Mouse (Mus musculus) Patski (cell line): ENCODE measurements at regions not wholly inside any gene's neighbourhood (a gene's known extent, or its start where the extent isn't known, plus 50 kb on each side); places are given as distances from the start of the nearest gene placed in this dataset.

Experiments used
- ATAC-seq: fragments of 100-300 bp; one replicate; pipeline ENCODE4 v1.8.0; 2021
- CTCF ChIA-PET: fragments of 350-600 bp; sonication (Branson Sonifier 250); formaldehyde crosslinking; loops from one replicate; lab custom pipeline; 2022; ENCODE audit warnings: inconsistent platforms; lab: Charles Lee
- POLR2A ChIA-PET: fragments of 350-600 bp; sonication (Branson Sonifier 250); formaldehyde crosslinking; loops from one replicate; lab custom pipeline; 2022; ENCODE audit warnings: antibody characterized with exemption, inconsistent platforms; lab: Charles Lee
- DNase-seq: peaks from one replicate; pipeline ENCODE4 v3.0.0-alpha.2; 2011; ENCODE audit warnings: low read depth, low spot score
- H3K27me3 ChIP-seq: fragments of 371-371 bp; one replicate; pipeline ENCODE4 v1.5.1; 2021
- CTCF ChIP-seq: fragments of 100-300 bp; IDR thresholded peaks from one replicate; pipeline ENCODE4 v1.5.1; 2021
- in situ Hi-C: fragments of 300-500 bp; cut with MboI; formaldehyde crosslinking; loops from 3 replicates; pipeline ENCODE4 v1.11.1; 2018; ENCODE audit warnings: low pct_unique_long_range_greater_than_20kb, mixed read lengths

DNA sequence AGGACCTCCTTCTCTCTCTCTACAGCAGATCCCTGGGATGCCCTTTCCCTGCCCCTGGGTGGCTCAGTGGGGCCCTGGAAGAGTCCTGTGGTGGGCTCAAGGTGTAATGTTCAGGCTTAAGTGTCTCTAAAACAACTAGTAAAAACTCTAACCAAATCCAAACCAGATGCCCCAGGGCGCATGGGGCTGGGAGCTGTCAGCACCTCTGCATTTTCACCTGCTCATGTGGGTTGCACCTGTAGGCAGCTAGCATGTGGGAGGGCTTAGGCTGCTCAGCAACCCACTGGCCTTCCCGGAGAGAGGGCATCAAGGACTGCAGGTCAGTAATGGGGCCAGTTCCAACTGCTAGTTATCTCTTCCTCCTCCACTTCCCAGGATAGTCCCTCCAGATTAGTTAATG, 104.8 kb upstream of the Gm12830 start:
- POLR2A ChIA-PET, result no interaction called here
- peaks cover 8% of the 10 kb centered on the region for H3K27me3 ChIP-seq
- no peak for TF ChIP-seq CTCF
- in situ Hi-C loops, result no loop called here
- CTCF ChIA-PET, result no interaction called here
- no peak for DNase-seq
- ATAC-seq, result no peak

DNA sequence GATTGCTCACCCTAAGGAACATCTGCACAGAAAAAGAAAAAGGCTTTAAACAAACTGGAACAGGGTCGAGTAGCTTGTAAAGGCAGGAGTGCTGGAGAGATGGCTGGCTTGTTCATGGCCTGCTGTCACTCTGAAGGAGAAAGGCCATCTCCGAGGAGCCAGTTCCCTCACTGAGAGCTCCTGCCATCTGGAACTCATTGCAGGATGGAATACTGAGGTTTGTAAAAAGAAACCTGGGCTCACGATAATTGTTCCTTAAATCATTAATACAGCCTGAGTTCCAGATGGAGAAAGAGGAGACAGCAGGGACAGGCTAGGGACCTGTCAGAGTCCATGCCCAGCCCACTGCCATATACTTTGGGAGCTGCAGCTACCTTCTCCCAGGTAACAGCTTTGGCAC, 100.8 kb upstream of the Gm12830 start:
- in situ Hi-C loops, result no loop called here
- DNase-seq (no peak), ATAC-seq (no peak)
- ChIA-PET CTCF (no interaction called here), POLR2A (no interaction called here)
- no peak for TF ChIP-seq CTCF
- H3K27me3 ChIP-seq, result peaks cover 8% of the 10 kb centered on the region

- CTCF ChIA-PET, result interaction anchor here (1.2 kb wide), 1 partner anchor 12 kb away, joined by 3 read pairs; no protein-coding TSS in a partner anchor
- POLR2A ChIA-PET, result no interaction called here
- no peak for ATAC-seq
- DNase-seq, result no peak
- TF ChIP-seq CTCF, result no peak
- in situ Hi-C loops, result no loop called here
- peaks cover 8% of the 10 kb centered on the region for H3K27me3 ChIP-seq
Observed at GRCm38 (mm10) chr4:114721386-114721785, 100.1 kb upstream of the Gm12830 start.

DNA sequence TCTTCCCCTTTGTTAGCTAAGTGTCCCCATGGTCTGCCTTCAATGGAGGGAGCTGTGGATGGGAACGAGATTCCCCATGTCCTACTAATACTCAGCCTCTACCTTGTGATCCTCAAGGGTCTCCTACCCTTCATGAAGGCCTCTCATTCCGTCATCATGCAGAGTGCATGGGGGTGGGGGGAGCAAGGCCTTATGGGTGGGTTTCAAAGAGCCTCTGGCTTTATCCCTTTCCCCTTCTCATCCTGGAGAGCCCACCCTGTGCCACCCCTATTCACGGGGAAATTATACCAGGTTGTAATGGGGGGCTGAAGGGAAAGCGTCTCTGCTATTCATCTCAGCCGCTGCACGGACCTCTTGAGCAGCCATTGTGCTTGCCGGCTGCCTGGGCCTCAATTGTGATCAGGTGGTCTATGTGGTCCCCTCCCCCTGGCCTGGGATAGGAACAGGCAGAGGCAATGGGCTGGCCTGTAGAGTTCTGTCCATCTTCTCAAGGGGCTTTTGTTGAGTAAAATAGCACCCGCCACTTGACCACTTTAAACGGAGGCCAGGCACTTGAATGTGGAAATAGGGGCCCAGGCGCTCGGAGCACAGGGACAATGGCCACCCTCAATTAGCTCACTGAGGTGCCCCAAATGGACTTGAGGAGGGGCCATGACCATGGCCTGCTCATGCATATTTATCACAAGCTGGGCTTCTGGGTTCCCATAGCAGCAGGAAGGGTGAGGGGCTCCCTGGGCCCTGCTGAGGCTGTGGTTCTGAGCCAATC, 93.1 kb upstream of the Gm12830 start:
- ATAC-seq (no peak), DNase-seq (no peak)
- ChIA-PET CTCF (no interaction called here), POLR2A (no interaction called here)
- in situ Hi-C loops, result no loop called here
- no peaks in the 10 kb centered on the region for H3K27me3 ChIP-seq
- no peak for TF ChIP-seq CTCF

DNA sequence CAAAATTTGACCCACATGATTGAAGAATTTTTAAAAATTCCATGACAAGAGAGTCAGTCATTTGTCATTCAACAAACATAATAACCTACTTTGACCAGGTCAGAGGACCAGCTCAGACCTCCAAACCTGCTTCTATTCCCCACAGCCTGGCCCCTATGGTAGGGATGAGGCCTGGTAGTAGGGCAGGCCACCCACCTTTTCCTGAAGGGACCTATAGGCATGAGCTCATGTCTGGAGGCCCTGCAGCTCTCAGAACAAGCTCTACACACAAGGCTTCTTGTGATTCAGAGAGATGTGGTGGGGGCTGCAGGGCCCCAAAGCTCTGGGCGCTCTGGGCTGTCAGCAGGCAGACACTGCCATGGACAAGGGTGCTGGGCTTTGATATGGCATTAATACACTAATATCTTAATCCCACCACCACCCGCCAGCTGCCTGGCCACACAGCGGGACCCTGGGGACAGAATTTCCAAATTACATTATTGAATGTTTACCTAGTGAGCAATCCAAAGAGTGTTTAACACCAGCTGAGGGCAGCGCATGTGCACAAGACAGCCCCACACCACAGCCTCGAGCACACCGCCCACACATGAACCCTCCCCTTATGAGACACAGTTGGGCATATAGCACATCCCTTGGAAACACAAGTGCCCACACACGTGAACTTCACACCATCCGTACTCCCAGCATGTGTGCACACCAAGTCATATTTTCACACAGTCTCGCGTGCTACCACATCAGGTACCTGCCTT, 88.1 kb upstream of the Gm12830 start:
- in situ Hi-C loops, result no loop called here
- H3K27me3 ChIP-seq, result no peaks in the 10 kb centered on the region
- TF ChIP-seq CTCF, result no peak
- DNase-seq (no peak), ATAC-seq (no peak)
- ChIA-PET POLR2A (no interaction called here), CTCF (no interaction called here)

- POLR2A ChIA-PET, result no interaction called here
- peaks cover under 1% of the 10 kb centered on the region for H3K27me3 ChIP-seq
- no peak for DNase-seq
- CTCF ChIA-PET, result no interaction called here
- no peak for ATAC-seq
- no peak for TF ChIP-seq CTCF
- in situ Hi-C loops, result no loop called here
Observed at GRCm38 (mm10) chr4:114738903-114739667, 82.4 kb upstream of the Gm12830 start.

DNA sequence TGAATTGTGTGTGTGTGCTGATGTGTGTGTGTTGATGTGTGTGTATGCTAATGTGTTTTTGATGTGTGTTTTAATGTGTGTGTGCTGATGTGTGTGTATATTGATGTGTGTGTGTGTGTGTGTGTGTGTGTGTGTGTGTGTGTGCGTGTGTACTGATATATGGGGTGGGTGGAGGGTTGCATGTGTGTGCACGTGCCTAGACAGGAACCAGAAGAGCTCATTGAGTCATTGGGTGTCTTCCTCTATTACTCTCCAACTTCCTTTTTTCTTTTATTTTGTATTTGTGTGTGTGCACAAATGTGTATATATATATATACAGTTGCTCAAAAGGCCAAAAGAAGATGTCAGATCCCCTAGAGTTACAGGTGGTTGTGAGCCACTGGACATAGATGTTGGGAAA, 73.4 kb upstream of the Gm12830 start:
- peaks cover 7% of the 10 kb centered on the region for H3K27me3 ChIP-seq
- CTCF ChIA-PET, result interaction anchor here (0.7 kb wide), 1 partner anchor 126 kb away, joined by 3 read pairs; no protein-coding TSS in a partner anchor
- DNase-seq (no peak), ATAC-seq (no peak)
- TF ChIP-seq CTCF, result no peak
- in situ Hi-C loops, result no loop called here
- POLR2A ChIA-PET, result no interaction called here

GRCm38 (mm10) chr4:114759837-114760236, 61.7 kb upstream of the Gm12830 start:
- in situ Hi-C loops, result no loop called here

GRCm38 (mm10) chr4:114766643-114767393, 54.7 kb upstream of the Gm12830 start:
- ATAC-seq (no peak), DNase-seq (no peak)

More at GRCm38 (mm10) chr4:114759837-114760236, 61.7 kb upstream of the Gm12830 start:
- H3K27me3 ChIP-seq, result peaks cover 3% of the 10 kb centered on the region
- DNase-seq, result no peak
- no peak for ATAC-seq
- ChIA-PET CTCF (no interaction called here), POLR2A (no interaction called here)
- TF ChIP-seq CTCF, result no peak

More at GRCm38 (mm10) chr4:114766643-114767393, 54.7 kb upstream of the Gm12830 start:
- H3K27me3 ChIP-seq, result peaks cover 3% of the 10 kb centered on the region
- CTCF ChIA-PET, result no interaction called here
- TF ChIP-seq CTCF, result no peak
- POLR2A ChIA-PET, result no interaction called here
- in situ Hi-C loops, result no loop called here
